Mouse (Mus musculus): ENCODE data around the gene Fpr-rs3. TPM values are rescaled to one million over a fixed set of nuclear protein-coding genes. Genes with fewer than 3 reads are reported as not detected.

Gene Fpr-rs3
- not detected in 2 replicates for polyA plus RNA-seq (2015; fragmentation: Nextera tagmentation; extraction: Ambion mirVana)

DNA sequence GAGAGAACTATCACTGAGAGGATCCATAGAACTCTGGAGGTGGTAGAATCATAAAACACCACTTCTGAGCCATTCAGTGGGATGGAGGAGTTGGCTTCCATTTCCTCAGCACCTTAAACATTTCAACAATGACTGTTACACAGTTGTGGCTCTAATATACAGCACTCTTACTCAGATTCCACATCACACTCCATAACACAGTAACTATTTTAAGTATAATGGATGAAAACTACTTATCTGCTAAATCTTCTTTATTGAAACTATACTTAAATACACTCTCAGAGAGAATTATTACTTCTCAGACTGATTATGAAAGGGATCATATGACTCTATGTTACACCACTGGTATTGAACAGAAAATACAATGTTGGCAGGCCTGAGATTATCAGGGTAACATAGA lies at the start of gene Fpr-rs3:
Fpr-rs3 (minus strand) TSS at position 101 of the 400 bp plus-strand sequence.
- Histone ChIP-seq H3K4me1 (no peaks in the 10 kb centered on the region), H3K36me3 (no peaks in the 10 kb centered on the region), H3K9ac (no peak within 1 kb of the TSS), H3K27ac (no peak within 1 kb of the TSS), H3K27me3 (no peaks in the 10 kb centered on the region), H3K4me2 (replicated peaks) (no peak within 1 kb of the TSS), H3K9me3 (0 out of 2 replicates have a peak, but pooled peaks cover 5% of the 10 kb centered on the region), H3K4me3 (no peak within 1 kb of the TSS)
- ATAC-seq (ENCODE audit: low FRiP score, low read depth) = no peak

GRCm38 (mm10) chr17:20596323-20596722 lies 28.4 kb downstream of the Fpr-rs3 start, which contains the start of gene Vmn2r110:
Gene Vmn2r110 (minus strand): TSS chr17:20596423.
- H3K36me3 ChIP-seq = no peaks in the 10 kb centered on the region
- H3K9me3 ChIP-seq = peaks cover 1% of the 10 kb centered on the region; the same call in 1 of the 2 replicates
- no peaks in the 10 kb centered on the region for H3K27me3 ChIP-seq
- H3K27ac ChIP-seq = no peak within 1 kb of the TSS
- WGBS = 29% methylated on average over 1 of the region's 1 CpGs
- ATAC-seq (ENCODE audit: low FRiP score, low read depth) = no peak
- H3K4me2 ChIP-seq (replicated peaks) = no peak within 1 kb of the TSS
- no peak within 1 kb of the TSS for H3K9ac ChIP-seq
- no peaks in the 10 kb centered on the region for H3K4me1 ChIP-seq
- H3K4me3 ChIP-seq = no peak within 1 kb of the TSS

Other genes with a start within 250 kb of the Fpr-rs3 start
- gene Vmn1r224, start 210.7 kb downstream of the Fpr-rs3 start, polyA plus RNA-seq (2015; fragmentation: Nextera tagmentation; extraction: Ambion mirVana) = not detected in 2 replicates
- gene Vmn2r108, start 143.5 kb downstream of the Fpr-rs3 start, polyA plus RNA-seq (2015; fragmentation: Nextera tagmentation; extraction: Ambion mirVana) = not detected in 2 replicates
- not detected in 2 replicates for gene Vmn1r225, start 126.7 kb downstream of the Fpr-rs3 start, polyA plus RNA-seq (2015; fragmentation: Nextera tagmentation; extraction: Ambion mirVana)
- not detected in 2 replicates for gene Vmn2r109, start 60.1 kb downstream of the Fpr-rs3 start, polyA plus RNA-seq (2015; fragmentation: Nextera tagmentation; extraction: Ambion mirVana)
- 0.03 TPM in 2 replicates for gene Vmn2r110, start 28.5 kb downstream of the Fpr-rs3 start, polyA plus RNA-seq (2015; fragmentation: Nextera tagmentation; extraction: Ambion mirVana)
- not detected in 2 replicates for gene Vmn1r226, start 58.0 kb upstream of the Fpr-rs3 start, polyA plus RNA-seq (2015; fragmentation: Nextera tagmentation; extraction: Ambion mirVana)
- not detected in 2 replicates for gene Vmn1r227, start 105.0 kb upstream of the Fpr-rs3 start, polyA plus RNA-seq (2015; fragmentation: Nextera tagmentation; extraction: Ambion mirVana)
- gene Vmn1r228, start 161.3 kb upstream of the Fpr-rs3 start, polyA plus RNA-seq (2015; fragmentation: Nextera tagmentation; extraction: Ambion mirVana) = not detected in 2 replicates
- not detected in 2 replicates for gene Vmn1r229, start 186.7 kb upstream of the Fpr-rs3 start, polyA plus RNA-seq (2015; fragmentation: Nextera tagmentation; extraction: Ambion mirVana)
- not detected in 2 replicates for gene Vmn1r230, start 215.6 kb upstream of the Fpr-rs3 start, polyA plus RNA-seq (2015; fragmentation: Nextera tagmentation; extraction: Ambion mirVana)

Data from limb, embryonic 13.5 days (tissue).